Mouse (Mus musculus): ENCODE measurements around the gene Mgll.

DNA sequence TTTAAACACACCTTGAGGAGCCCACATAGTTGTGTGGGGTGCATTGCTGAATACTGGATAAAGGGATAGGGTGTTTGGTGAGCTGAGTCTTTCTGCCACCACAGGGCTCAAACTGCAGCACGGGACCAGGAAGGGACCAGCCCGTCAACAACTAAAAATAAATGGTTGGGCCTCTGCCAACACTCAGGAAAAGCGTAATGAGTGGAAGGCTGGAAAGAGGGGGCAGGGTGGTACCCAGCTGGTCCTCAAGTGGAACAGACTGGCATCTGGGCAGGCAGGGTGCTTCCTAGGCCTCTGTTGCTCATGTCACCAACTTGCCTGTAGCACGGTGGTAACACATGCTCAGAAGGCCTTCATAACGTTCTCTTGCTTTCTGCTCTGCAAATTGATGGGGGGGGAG lies 61.1 kb downstream of the Mgll start:
- TF ChIP-seq CTCF (conservative IDR thresholded peaks at IDR 0.05; ENCODE audit: low read length): no peak
- no peak for TF ChIP-seq NANOG (IDR thresholded peaks at IDR 0.05; ENCODE audit: borderline replicate concordance, low read length)
- no peak for TF ChIP-seq POU5F1 (IDR thresholded peaks at IDR 0.05; ENCODE audit: borderline replicate concordance, low read length)
